Mouse (Mus musculus) liver, adult 2 months (tissue): ENCODE results near the gene Cyp4f14.

ENCODE experiments used
- CTCF ChIP-seq: fragments of 200-500 bp; IDR thresholded peaks from 2 replicates; pipeline ENCODE4 v1.5.1; 2011; ENCODE audit warnings: low read depth, low read length, control low read depth
- POLR2A ChIP-seq: fragments of 200-500 bp; IDR thresholded peaks from 2 replicates; pipeline ENCODE4 v1.6.1; 2011; ENCODE audit warnings: low read length, control low read depth; ENCODE audit not compliant: insufficient read depth; ENCODE audit errors: extremely low read depth

- TF ChIP-seq CTCF, result no peak
- 0 out of 2 replicates have a peak, but pooled peaks have one; percentile 27 for TF ChIP-seq POLR2A
Measured at GRCm38 (mm10) chr17:32965623-32966290, 48.6 kb upstream of the Cyp4f14 start, which contains the start of gene Zfp472.
